Mouse (Mus musculus): Measurements from ENCODE around the gene Hsd3b1.

DNA sequence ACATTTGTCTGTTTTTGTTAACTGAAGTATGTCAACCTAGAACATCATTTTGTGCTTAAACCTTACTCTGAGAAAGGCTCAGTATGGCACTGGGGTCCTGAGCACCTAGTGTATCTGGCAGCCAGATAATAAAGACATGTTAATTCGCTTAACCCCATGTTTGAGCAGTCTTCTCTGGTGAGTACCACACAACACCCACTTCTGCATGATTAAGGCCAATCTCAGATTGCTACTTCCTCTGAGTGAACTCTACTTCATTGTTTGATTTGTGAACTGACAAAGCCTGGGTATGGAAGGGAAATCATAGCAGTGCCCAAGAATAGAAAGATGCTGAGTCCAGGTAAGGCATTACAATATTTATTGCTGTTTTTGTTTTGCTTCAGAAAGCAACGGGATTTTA is 7.7 kb downstream of the Hsd3b1 start:
- TF ChIP-seq CTCF (IDR thresholded peaks at IDR 0.05; ENCODE audit: low read depth, low read length), result no peak
- no peak for TF ChIP-seq TAL1 (conservative IDR thresholded peaks at IDR 0.05; ENCODE audit: low read depth, low read length)
- no peak for TF ChIP-seq POLR2AphosphoS5 (IDR thresholded peaks at IDR 0.05; ENCODE audit: insufficient replicate concordance, low read depth, low read length)
- TF ChIP-seq GATA1 (IDR thresholded peaks at IDR 0.05; ENCODE audit: borderline replicate concordance, low read length), result no peak
- TF ChIP-seq GATA2 (IDR thresholded peaks at IDR 0.05; ENCODE audit: borderline replicate concordance, low read depth, low read length), result no peak
